ENCODE assay signal across 9 mouse cellular contexts in the genomic region with DNA sequence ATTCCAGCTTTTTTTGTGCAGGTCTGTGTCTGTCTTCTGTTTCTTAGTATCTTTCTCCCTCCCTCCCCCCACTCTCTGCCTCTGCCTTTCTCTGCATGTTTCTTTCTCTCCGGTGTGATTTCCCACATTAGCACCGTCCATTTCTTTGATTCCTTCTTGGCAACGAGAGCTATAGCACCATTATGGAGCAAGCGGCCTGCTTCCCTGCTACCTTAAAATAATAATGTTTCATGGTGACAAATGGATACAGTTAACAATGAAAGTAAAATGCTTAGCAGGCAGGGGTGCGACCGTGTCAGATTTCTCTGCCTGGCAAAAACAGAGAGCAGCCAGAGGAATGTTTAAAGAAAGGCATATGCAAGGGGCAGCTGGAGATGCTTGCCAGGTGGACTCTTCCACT.
A peak's percentile ranks its signal among the peaks of the same experiment; 100 is the strongest.
DNase-seq lines count a peak whose midpoint lies in the region; ATAC-seq and TF ChIP-seq lines count a peak whose summit lies in the region.
"Had no signal": no experiment of that assay in that cellular context is flagged by ENCODE, and none has a peak within 500 bp of the region (broad histone marks: within the 10 kb centered on the region; RNA-seq: fewer than 3 reads in every experiment).

No protein-coding gene starts in this region.

- H3K36me3 ChIP-seq in forebrain, embryonic 15.5 days: no peaks in the 10 kb centered on the region

- H3K4me1 ChIP-seq in cerebellum, adult 2 months (ENCODE audit: control insufficient read depth, insufficient read depth, low read length): peaks cover 13% of the 10 kb centered on the region
- peaks cover 27% of the 10 kb centered on the region for H3K4me1 ChIP-seq in forebrain, embryonic 15.5 days

- no peaks in the 10 kb centered on the region for H3K27me3 ChIP-seq in cerebellum, adult 2 months (ENCODE audit: control insufficient read depth, insufficient read depth, low read length)
- H3K27me3 ChIP-seq in forebrain, embryonic 15.5 days: no peaks in the 10 kb centered on the region
- H3K27me3 ChIP-seq: Patski had no signal

- H3K4me3 ChIP-seq in cerebellum, adult 2 months (replicated peaks; ENCODE audit: insufficient read depth, low read depth, low read length): no peak overlapping the region
- H3K4me3 ChIP-seq in forebrain, embryonic 15.5 days: no peak overlapping the region

- no peak overlapping the region for H3K9ac ChIP-seq in forebrain, embryonic 15.5 days (replicated peaks)

- 44% methylated on average over 6 of the region's 6 CpGs for whole genome bisulfite sequencing in cerebellum, adult 2 months
- WGBS in forebrain, embryonic 15.5 days: 7% methylated on average over 6 of the region's 6 CpGs

- H3K9me3 ChIP-seq in forebrain, embryonic 15.5 days: no peaks in the 10 kb centered on the region

- TF ChIP-seq POLR2A in cerebellum, adult 2 months (IDR thresholded peaks at IDR 0.05; ENCODE audit: borderline replicate concordance, insufficient read depth, low read length): no peak

- intact Hi-C loops in gastrocnemius, postnatal 14 days (cut with DNase I; ENCODE audit: low total_unique reads): no loop called here

- no peak overlapping the region for H3K27ac ChIP-seq in cerebellum, adult 2 months (ENCODE audit: insufficient read depth, low read length)
- H3K27ac ChIP-seq in forebrain, embryonic 15.5 days (replicated peaks): peak overlapping the region; percentile 29

- no peak overlapping the region for H3K4me2 ChIP-seq in forebrain, embryonic 15.5 days (replicated peaks)

- TF ChIP-seq CTCF in cerebellum, adult 2 months (IDR thresholded peaks at IDR 0.05; ENCODE audit: borderline replicate concordance, insufficient read depth, low read depth, low read length): no peak

- ATAC-seq in forebrain, embryonic 15.5 days (replicated peaks): peak; percentile 41; the same call in 1 of the 2 replicates
- ATAC-seq: Patski had no signal

- DNase-seq in cerebellum, adult 2 months: peak; percentile 22 to 27
- no peak for DNase-seq in cerebellum, adult 11 months
- DNase-seq in brain, adult 2 months (ENCODE audit: low read depth, low spot score): peak; percentile 27
- peak; percentile 60 for DNase-seq in mesoderm, embryonic 11.5 days (ENCODE audit: low read depth, low spot score)
- DNase-seq in gastrocnemius, postnatal 14 days: no peak
- DNase-seq in adrenal gland, postnatal 25 days: no peak
- DNase-seq in ovary, postnatal 36 days (ENCODE audit: low spot score): no peak

Comparison
In these comparisons a context has a peak if more than half of its experiments do, and no peak if none do; other contexts are left out.
1. DNase-seq: peak in cerebellum, adult 2 months (2 of 2), brain, adult 2 months (single experiment) and mesoderm, embryonic 11.5 days (single experiment); none in cerebellum, adult 11 months (single experiment), gastrocnemius, postnatal 14 days (single experiment), adrenal gland, postnatal 25 days (single experiment) and ovary, postnatal 36 days (single experiment).